Mouse (Mus musculus): ENCODE results near the gene U90926.

Gene U90926

DNA sequence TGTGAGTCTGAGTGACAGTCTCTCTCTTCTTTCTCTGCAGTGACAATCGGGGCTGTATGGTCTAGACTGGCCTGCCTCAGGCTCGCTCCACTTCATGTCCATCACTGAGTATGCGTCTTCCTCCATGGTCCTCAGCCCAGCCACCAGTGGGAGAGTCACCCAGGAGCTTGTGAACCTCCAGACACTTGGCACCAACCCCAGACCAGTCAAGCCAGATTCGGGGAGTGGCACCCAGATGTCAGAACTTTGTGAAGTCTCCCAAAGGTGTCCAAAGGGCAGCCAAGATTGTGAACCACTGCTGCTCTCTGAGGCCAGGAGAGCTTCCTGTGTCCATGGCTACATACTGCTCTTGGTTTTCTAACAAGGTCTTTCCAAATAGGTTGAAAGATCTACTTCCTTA is 3.0 kb downstream of the U90926 start:
- no peak for DNase-seq

DNA sequence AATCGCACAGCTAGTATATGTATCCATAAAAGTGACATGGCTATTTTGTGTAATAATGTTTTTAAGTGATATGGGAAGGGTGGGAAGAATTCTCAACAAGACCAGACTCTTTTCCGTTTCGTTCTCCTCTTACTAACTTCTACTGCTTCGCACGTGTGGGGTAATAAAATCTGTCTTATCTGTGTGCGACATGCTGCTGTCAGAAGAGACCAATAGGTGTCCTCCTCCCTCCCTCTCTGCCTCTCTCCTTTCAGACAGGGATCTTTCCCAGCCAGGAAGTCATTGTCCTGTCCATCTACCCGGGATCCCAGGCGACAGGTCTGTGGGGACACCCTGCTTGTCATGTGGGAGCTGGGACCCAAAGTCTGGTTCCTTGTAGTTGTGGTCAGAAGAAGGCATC is 5.0 kb downstream of the U90926 start:
- DNase-seq = no peak

DNA sequence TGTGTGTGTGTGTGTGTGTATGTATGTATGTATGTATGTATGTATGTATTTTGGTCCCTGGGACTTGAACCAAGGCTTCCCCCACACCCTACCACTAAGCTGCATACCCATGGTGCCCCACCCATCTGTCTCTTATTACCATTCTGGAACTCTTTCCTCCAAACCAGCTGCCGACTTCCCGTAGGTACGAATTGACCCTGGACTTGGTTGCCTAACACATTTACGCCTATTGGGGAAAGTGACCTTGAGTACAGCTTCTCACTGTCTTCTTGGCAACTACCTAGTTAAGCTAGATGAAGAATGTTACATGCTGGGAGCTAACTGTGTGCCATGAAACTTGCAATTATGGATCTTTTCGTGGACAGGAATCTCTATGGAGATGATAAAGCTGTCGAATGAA is 9.1 kb downstream of the U90926 start:
- DNase-seq = no peak

DNA sequence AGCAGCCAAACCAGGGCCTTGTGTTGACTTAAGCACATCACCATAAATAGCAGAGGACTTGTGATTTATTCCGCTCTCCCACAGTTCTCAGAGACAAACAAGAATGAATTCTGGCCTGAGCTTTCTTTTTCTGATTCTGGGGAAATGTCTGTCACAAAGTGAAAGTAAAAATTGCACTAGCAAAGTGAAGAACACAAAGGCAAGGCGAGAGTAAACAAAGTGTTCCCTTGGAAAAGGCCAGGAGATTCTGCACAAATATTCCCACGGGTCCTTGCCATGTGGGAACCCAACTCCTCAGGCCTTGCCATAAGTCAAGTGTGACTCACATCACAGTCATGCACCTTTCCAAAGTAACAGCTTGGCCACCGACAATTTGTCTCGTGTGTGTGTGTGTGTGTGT is 9.5 kb downstream of the U90926 start:
- peak in 1 of 2 experiments; percentile 22 for DNase-seq

DNA sequence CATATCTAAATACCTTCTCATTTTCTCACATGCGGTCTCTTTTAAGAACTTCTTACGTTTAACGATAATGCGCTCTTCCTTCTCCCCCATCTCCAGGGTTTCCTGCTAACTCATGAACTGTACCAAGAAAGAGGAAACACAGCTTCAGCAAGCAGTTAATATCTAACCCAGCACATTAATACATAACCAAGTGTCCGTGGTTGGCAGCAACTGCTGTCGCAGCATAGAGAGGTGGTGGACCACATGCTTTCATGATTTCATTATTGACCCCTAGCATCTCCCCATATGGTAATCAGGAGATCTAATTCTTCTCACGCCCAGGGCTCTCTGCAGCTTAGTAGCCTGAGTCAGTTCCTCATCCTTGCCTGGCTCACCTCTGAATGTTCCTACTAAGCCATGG is 10.0 kb downstream of the U90926 start:
- DNase-seq = peak in 1 of 2 experiments; percentile 29

DNA sequence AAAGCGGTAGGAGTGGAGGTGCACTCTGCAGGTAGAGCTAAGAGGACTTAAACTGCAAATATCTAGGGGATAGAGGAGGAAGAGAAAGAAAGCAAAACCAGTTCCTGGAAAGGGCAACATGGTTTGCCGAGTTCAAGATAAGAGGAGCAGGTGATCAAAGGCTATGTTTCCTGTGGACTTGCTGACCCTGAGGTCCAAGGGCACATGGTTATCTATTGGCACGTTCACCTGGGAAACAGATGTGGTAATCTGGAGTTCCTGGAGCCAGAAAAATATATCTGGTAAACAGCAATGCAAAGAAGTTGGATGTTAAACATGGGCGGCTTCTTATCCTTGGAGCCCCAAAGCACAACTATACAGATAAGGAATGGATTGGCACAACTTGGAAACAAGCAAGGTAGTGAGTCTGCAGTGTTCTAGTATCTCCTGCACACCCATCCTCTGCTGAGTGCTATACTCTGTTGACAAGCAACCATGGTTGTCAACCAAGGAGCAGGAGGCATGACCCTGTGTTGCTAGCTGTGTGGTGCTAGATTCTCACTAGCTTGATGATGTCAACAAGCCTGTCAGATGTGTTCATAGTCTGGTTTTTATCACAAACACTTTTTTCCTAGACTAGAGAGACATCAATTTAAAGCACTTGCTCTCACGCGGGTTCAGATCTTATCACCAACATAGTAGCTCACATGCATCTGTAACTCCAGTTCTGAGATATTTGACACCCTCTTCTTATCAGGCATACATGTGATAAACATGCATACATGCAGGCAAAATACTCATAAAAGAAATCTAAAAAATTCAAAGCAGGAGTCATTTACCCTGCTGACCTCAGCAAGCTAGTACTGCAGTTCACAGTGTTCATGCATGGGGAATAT is 10.8 kb downstream of the U90926 start:
- DNase-seq = no peak

DNA sequence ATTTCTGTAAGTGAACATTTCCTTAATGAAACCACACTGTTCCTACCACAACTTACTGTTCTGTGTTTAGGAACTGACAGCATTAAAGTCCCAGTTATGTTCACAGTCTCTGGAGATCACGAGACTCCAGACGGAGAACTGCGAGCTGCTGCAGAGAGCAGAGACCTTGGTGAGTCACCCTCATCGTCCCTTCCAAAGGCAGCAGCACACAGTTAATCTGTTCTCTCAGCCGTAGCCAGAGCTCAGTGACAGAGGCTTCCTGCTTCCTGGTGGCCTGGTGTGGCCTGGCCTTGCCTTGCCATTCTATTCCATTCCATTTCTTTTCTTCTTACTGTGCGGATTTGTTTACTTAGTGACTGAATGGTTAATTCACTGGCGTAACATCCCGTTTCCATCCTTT is 16.9 kb downstream of the U90926 start:
- DNase-seq = no peak

DNA sequence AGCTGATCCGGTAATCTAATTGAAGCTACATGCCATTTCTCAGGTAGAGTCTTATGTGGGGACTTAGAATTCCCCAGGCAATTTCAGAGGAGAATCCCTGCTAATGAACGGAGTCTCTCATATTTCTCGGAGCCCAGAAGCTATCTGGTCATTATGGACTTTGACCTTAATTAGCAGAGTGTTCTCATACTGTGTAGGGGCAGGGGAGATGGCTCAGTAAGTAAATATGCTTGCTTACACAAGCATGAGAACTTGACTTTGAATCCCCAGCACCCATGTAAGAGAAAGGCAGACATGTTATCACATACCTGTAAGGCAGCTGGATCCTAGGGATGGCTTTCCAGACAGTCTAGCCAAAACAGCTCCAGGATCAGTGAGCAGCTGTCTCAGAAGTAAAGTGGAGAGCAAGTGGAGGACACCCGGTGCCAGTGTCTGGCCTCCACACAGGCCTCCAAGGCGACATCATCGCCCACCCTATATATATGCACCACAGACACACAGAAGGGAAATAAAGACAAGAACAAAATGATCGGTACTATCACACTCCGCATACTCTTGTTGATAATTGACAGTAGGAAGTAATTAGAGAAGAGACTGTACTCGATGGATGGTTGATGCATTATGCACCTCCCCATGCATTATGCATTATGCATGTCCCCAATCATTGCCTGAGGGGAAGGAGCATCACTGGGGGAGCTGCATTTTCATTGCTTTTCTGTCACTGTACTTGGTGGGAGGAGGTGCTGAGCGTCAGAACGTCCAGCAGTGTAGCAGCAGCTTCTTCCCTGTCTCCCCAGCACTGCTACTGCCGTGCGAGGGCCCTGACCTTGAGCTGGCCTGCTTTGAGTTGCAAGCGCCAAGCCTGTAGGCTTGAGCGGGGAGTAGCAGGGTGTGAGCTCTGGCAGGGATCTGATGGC is 18.1 kb downstream of the U90926 start:
- DNase-seq = no peak

DNA sequence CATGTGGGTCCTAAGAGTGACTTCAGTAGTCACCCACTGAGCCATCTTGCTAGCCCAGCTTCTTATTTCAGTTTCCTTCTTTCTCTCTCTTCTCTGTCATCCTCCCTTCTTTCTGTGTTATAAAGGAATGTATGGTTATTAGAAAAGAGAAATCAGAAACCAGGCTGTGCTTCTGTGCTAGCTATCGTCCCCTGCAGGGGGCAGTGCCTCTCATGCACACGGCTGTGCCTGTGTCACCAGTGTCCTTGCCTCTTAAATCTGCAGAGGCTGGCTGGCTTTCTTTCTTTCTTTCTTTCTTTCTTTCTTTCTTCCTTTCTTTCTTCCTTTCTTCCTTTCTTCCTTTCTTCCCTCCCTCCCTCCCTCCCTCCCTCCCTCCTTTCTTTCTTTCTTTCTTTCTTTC is 19.5 kb downstream of the U90926 start:
- peak; percentile 74 to 76 for DNase-seq

DNA sequence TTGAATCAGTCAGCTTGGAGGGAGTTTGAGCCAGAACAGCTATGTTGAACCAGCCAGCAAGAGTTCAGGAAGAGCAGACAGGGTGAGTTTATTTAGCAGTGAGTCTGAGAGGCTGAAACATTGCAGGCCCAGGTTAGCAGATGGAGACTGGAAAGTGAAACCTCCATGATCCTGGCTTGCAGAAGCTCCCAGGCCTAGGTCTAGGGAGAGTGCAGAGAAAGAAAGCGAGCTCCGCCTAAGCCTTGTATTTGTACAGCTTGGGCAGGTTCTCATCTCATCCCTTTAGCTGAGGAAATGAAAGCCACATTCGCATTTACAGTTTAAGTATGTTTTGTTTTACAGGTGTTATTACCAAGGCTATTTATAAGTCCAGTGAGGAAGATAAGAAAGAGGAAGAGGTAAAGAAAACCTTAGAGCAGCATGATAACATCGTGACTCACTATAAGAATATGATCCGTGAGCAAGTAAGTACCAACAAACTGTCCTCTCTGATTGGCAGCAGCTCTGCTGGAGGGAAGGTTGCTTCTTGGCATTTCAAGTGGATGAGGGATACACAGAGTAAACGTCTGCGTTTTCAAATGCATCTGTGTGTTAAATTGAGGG is 26.2 kb downstream of the U90926 start:
- no peak for DNase-seq

DNA sequence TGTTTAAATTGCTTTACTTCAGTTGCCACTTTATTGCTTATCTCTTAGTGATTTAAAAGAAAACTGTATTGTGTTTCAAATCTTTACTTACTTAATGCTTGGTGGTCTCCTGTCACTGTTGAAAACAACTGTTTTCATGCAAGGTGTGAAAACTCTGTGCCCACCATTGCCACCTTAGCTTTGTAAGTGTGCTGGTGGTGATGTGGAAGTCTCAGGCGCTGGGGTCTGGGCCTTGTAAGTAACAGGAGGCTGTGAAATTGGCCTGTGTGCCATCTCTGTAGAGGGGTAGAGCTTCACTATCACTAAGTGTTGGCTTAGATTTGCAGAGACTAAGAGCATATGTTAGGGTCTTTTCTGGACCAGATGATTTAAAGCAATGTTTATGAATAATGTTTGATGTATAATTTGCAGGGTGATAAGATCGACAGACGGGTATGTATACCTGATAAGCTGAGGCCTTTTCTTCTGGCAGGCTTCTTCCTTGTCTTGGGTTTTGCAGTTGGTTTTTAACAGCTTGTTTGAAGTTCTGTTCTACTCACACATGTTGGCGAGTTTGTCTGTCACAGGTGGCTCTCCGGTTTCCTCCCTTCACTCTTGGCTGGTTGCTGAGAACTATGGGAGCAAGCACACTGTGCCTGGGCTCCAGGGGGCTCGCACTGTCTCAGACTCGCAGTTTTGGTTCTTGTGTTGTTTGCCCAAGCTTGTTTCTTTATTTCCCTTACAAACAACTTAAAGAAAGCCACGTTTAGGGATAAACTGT is 32.0 kb downstream of the U90926 start:
- DNase-seq = no peak

DNA sequence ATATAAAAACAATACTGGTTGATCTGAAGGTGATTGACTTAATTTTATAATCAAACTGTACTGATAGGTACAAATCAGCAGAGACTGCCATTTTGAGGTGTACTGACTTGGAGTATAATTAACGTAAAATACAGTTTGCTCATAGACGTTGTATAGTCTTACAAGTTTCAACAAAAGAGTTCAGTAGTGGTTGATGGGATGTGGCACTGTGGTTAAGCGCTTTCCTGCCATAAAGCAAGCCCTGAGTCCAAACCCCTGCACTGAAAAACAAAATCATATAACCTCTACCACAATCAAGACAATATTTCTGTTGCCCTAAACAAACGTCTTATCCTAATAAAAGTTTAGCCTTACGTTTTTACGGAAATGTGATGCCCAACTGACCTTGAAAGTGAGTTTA is 49.2 kb downstream of the U90926 start:
- DNase-seq = no peak
